Mouse (Mus musculus): Measurements from ENCODE around the gene Ell2. TPM values are rescaled to one million over a fixed set of nuclear protein-coding genes. Genes with fewer than 3 reads are reported as not detected.

Gene Ell2
- polyA plus RNA-seq, 1 experiment from 2014 or later, result 3.8 TPM

DNA sequence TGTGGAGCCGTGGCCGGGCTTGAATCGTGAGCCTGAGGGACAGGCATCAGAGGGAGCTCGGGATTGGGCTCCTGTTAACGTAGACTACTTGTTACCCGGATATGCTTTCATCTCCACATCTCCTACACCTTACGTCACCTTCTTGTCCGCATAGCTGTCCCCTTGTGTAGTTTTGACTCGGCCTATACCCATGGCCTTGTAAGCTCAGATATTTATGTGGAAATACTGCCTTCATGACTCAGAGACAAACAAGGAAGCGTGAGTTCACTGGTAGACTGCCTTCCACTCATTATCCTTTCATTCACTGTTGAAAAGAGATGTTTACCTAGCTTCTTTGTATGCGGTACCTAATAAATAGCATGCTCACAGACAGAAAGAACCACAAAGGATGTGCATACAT is 79.7 kb downstream of the Ell2 start:
- Histone ChIP-seq H3K9ac (ENCODE audit: low read depth, low read length) (no peak overlapping the region), H3K9me3 (ENCODE audit: control insufficient read depth, low read length) (no peaks in the 10 kb centered on the region), H3K4me2 (replicated peaks; ENCODE audit: low read depth, low read length) (no peak overlapping the region), H3K4me3 (ENCODE audit: low read depth, low read length) (no peak overlapping the region), H3K27me3 (ENCODE audit: control insufficient read depth, insufficient read depth, low read length) (no peaks in the 10 kb centered on the region), H3K36me3 (ENCODE audit: control insufficient read depth, insufficient read depth, low read length) (no peaks in the 10 kb centered on the region), H3K4me1 (replicated peaks; ENCODE audit: control insufficient read depth, insufficient read depth, low read length) (no peaks in the 10 kb centered on the region), H3K27ac (ENCODE audit: low read depth, low read length) (no peak overlapping the region)
- 89% methylated on average over 11 of the region's 11 CpGs for WGBS
- ATAC-seq (ENCODE audit: low FRiP score) (no peak), DNase-seq (ENCODE audit: low spot score) (no peak)

DNA sequence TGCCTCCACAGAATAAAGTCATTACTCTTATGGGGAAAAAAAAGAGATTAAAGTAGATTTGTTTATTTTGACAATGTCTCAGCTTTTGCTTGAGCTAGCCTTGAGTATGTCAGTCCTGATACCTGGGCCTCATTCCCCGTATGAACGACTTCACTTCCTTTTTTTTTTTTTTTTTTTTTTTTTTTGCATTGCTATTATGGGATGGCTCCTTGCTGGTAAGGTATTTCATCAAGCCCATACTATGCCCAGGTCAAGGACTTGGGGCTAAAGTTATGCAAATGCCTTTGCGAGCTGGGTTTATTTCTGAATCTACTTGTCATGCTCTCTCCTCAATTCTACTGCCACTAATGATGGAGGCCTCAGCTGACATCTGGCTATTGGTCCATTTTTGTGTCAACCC is 80.8 kb downstream of the Ell2 start:
- no peak overlapping the region for H3K4me2 ChIP-seq (replicated peaks; ENCODE audit: low read depth, low read length)
- H3K27me3 ChIP-seq (ENCODE audit: control insufficient read depth, insufficient read depth, low read length), result no peaks in the 10 kb centered on the region
- H3K9ac ChIP-seq (ENCODE audit: low read depth, low read length), result no peak overlapping the region
- no peaks in the 10 kb centered on the region for H3K4me1 ChIP-seq (replicated peaks; ENCODE audit: control insufficient read depth, insufficient read depth, low read length)
- no peaks in the 10 kb centered on the region for H3K9me3 ChIP-seq (ENCODE audit: control insufficient read depth, low read length)
- DNase-seq (ENCODE audit: low spot score), result no peak
- no peak overlapping the region for H3K27ac ChIP-seq (ENCODE audit: low read depth, low read length)
- 88% methylated on average over 3 of the region's 3 CpGs for WGBS
- H3K36me3 ChIP-seq (ENCODE audit: control insufficient read depth, insufficient read depth, low read length), result no peaks in the 10 kb centered on the region
- no peak for ATAC-seq (ENCODE audit: low FRiP score)
- H3K4me3 ChIP-seq (ENCODE audit: low read depth, low read length), result no peak overlapping the region

DNA sequence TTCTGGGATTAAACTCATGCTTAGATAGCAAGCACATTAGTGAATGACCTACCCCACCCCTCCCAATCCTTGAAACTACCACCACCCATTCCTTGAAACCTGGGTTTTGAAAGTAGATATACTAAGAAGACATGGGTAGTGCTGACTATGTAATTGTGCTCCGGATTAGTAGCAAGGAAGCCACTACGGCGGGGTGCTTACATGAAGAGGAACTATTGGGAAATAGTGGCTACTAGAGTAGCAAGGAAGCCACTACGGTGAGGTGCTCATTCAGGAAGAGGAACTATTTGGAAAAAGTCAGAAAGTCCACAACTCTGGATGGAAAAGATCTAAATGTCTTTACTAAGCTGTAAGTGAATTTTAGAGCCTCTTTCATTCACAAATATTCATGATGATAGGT is 81.6 kb downstream of the Ell2 start:
- Histone ChIP-seq H3K4me1 (replicated peaks; ENCODE audit: control insufficient read depth, insufficient read depth, low read length) (no peaks in the 10 kb centered on the region), H3K4me2 (replicated peaks; ENCODE audit: low read depth, low read length) (no peak overlapping the region), H3K36me3 (ENCODE audit: control insufficient read depth, insufficient read depth, low read length) (no peaks in the 10 kb centered on the region), H3K27me3 (ENCODE audit: control insufficient read depth, insufficient read depth, low read length) (no peaks in the 10 kb centered on the region), H3K9me3 (ENCODE audit: control insufficient read depth, low read length) (no peaks in the 10 kb centered on the region), H3K9ac (ENCODE audit: low read depth, low read length) (no peak overlapping the region), H3K4me3 (ENCODE audit: low read depth, low read length) (no peak overlapping the region), H3K27ac (ENCODE audit: low read depth, low read length) (no peak overlapping the region)
- no peak for DNase-seq (ENCODE audit: low spot score)
- ATAC-seq (ENCODE audit: low FRiP score), result no peak
- 94% methylated on average over 4 of the region's 4 CpGs for WGBS

DNA sequence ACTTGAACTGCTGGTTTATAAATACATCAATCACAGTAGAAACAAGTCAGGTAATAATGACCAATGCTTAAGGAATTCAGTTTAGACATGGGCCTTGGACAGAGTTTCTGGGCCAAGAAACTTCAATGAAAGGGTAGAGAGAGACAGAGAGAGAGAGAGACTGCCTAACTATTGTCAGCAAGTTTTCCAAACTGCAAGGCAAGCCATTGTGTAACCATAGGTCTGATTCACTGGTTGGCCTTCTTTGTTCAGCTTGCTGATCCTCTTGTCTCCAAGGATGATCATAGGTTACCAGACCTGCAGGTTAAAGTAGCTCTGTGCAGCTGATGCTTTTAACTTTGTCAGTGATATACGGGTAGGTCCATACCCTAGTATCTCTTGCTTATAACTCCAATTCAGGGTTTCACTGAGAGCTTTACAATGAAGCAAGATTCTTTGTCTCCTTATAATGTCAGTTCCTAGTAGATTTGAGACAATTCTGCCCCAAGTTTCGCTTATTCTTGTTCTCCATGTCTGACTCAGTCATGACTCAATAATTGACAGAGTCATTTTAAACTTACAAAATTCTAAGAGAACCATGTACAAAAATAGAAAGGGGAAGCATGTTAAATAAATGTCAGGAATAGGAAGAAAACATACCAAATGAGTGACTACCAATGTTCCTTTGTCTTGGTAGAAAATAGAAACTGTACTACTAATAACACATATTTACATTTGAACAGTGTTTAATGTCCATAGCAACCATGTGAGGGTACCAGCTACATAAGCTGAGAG is 82.7 kb downstream of the Ell2 start:
- Histone ChIP-seq H3K4me2 (replicated peaks; ENCODE audit: low read depth, low read length) (no peak overlapping the region), H3K4me3 (ENCODE audit: low read depth, low read length) (no peak overlapping the region), H3K9me3 (ENCODE audit: control insufficient read depth, low read length) (no peaks in the 10 kb centered on the region), H3K4me1 (replicated peaks; ENCODE audit: control insufficient read depth, insufficient read depth, low read length) (no peaks in the 10 kb centered on the region), H3K36me3 (ENCODE audit: control insufficient read depth, insufficient read depth, low read length) (no peaks in the 10 kb centered on the region), H3K27me3 (ENCODE audit: control insufficient read depth, insufficient read depth, low read length) (no peaks in the 10 kb centered on the region), H3K27ac (ENCODE audit: low read depth, low read length) (no peak overlapping the region), H3K9ac (ENCODE audit: low read depth, low read length) (no peak overlapping the region)
- no peak for DNase-seq (ENCODE audit: low spot score)
- 88% methylated on average over 2 of the region's 2 CpGs for WGBS
- ATAC-seq (ENCODE audit: low FRiP score), result no peak

DNA sequence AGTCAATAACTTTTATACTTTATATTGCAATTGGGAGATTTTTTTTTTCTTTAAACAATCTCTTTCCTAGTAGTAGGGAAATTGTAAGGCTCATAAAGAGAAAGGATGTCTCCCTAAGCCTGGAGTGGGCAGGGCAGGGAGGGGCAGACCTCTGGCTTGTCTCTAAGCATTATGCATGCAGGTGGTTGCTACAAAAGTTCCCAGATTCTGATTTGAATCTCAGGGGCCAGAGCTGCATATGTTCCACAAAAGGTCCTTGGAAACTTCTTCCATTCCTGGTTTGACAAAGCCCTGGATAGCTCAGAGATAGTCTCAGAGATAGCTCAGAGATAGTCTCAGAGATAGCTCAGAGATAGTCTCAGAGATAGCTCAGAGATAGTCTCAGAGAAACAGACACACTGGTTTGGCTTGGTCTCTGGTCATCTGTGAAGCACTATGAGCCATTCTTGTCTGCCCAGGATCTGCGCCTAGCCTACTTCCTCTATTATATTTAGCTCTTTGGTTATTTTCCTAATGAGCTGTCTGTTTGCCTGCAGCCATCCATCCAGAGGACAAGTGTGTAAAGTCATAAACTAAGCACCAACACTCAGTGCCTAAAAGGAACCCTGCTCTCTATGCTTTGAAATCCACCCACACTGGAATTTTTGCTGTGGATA is 84.1 kb downstream of the Ell2 start:
- no peak overlapping the region for H3K4me2 ChIP-seq (replicated peaks; ENCODE audit: low read depth, low read length)
- DNase-seq (ENCODE audit: low spot score) (no peak), ATAC-seq (ENCODE audit: low FRiP score) (no peak)
- no peak overlapping the region for H3K9ac ChIP-seq (ENCODE audit: low read depth, low read length)
- no peaks in the 10 kb centered on the region for H3K36me3 ChIP-seq (ENCODE audit: control insufficient read depth, insufficient read depth, low read length)
- H3K27me3 ChIP-seq (ENCODE audit: control insufficient read depth, insufficient read depth, low read length), result no peaks in the 10 kb centered on the region
- H3K27ac ChIP-seq (ENCODE audit: low read depth, low read length), result no peak overlapping the region
- H3K4me3 ChIP-seq (ENCODE audit: low read depth, low read length), result no peak overlapping the region
- H3K4me1 ChIP-seq (replicated peaks; ENCODE audit: control insufficient read depth, insufficient read depth, low read length), result no peaks in the 10 kb centered on the region
- no peaks in the 10 kb centered on the region for H3K9me3 ChIP-seq (ENCODE audit: control insufficient read depth, low read length)
- 82% methylated on average over 1 of the region's 1 CpGs for WGBS

DNA sequence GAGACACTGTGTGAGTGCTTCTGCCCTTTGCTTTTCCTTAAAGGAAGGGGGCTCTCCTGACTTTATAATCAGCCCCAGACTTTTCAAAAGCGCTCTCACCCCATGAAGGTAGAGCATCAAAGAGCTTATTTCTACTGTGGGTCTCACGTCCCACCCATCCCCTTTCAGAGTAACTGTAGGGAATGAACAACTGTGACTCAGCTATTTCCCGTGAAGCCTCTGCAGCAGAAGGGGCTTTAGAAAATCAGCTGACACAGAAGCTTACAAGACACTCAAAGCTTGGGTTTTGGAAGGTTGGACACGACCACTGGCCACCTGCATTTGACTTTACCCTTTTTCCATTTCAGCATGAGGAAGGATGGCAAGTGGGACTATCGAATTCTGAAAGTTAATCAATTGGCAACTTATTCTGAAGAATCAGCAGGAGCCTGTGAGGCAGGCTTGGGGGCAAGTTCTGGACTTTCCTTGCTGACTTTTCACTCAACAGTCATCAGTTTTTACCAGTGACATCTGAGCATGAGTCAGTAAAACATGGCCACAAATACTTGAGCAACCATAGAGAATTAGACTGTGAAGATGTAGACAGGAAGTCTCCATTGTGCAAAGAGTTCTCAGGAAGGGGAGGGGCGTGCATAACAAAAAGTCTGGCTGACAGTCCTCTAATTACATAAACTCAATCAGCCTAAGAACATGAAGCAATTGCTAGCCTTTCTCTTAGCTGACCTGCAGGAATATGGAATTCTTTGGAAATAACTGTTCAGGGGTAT is 87.5 kb downstream of the Ell2 start:
- H3K9ac ChIP-seq (ENCODE audit: low read depth, low read length), result no peak overlapping the region
- H3K27ac ChIP-seq (ENCODE audit: low read depth, low read length), result no peak overlapping the region
- no peaks in the 10 kb centered on the region for H3K27me3 ChIP-seq (ENCODE audit: control insufficient read depth, insufficient read depth, low read length)
- WGBS, result 62% methylated on average over 6 of the region's 6 CpGs
- ATAC-seq (ENCODE audit: low FRiP score), result no peak
- H3K9me3 ChIP-seq (ENCODE audit: control insufficient read depth, low read length), result no peaks in the 10 kb centered on the region
- no peak for DNase-seq (ENCODE audit: low spot score)
- H3K4me1 ChIP-seq (replicated peaks; ENCODE audit: control insufficient read depth, insufficient read depth, low read length), result no peaks in the 10 kb centered on the region
- no peak overlapping the region for H3K4me2 ChIP-seq (replicated peaks; ENCODE audit: low read depth, low read length)
- no peaks in the 10 kb centered on the region for H3K36me3 ChIP-seq (ENCODE audit: control insufficient read depth, insufficient read depth, low read length)
- H3K4me3 ChIP-seq (ENCODE audit: low read depth, low read length), result no peak overlapping the region

DNA sequence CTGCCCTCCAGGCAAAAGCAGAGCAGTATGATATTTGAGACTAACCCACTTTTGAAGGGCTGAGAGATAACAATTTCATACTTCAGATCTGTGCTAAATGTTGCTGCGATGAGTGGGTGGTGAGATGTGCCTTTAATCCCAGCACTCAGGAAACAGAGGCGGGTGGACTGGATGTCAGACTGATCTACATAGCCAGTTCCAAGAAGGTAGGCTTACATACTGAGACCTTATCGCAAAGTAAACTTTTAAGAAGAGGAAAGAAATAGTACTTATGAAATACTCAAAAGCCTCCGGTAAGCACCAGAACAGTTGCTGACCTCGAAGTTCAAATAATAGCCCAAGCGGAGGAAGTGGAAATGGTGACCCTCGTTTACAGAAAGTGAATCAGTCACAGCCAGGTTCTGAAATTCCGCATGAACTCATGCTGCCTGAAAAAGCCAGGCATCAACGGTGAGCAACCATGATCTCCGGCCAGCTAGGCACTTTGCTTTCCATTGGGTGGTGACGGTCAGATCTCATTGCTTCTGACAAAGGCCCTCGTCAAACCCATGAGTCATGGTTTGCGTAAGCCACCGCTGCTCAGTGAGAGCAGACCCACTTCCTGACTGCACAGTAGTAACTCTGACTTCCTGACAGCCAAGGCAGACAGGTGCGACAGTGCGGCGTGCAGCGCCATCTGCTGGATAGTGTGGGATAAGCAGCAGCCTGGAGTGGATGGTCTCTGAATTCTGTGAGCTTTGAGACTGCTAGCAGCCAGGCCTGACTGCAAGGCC is 91.0 kb downstream of the Ell2 start:
- Histone ChIP-seq H3K36me3 (ENCODE audit: control insufficient read depth, insufficient read depth, low read length) (no peaks in the 10 kb centered on the region), H3K9ac (ENCODE audit: low read depth, low read length) (no peak overlapping the region), H3K9me3 (ENCODE audit: control insufficient read depth, low read length) (no peaks in the 10 kb centered on the region), H3K27me3 (ENCODE audit: control insufficient read depth, insufficient read depth, low read length) (no peaks in the 10 kb centered on the region), H3K4me1 (replicated peaks; ENCODE audit: control insufficient read depth, insufficient read depth, low read length) (no peaks in the 10 kb centered on the region), H3K27ac (ENCODE audit: low read depth, low read length) (no peak overlapping the region), H3K4me2 (replicated peaks; ENCODE audit: low read depth, low read length) (peak overlapping the region; percentile 17; the same call in 1 of the 2 replicates), H3K4me3 (ENCODE audit: low read depth, low read length) (no peak overlapping the region)
- peak; percentile 95 for ATAC-seq (ENCODE audit: low FRiP score)
- peak; percentile 91 for DNase-seq (ENCODE audit: low spot score)
- WGBS, result 36% methylated on average over 18 of the region's 18 CpGs

DNA sequence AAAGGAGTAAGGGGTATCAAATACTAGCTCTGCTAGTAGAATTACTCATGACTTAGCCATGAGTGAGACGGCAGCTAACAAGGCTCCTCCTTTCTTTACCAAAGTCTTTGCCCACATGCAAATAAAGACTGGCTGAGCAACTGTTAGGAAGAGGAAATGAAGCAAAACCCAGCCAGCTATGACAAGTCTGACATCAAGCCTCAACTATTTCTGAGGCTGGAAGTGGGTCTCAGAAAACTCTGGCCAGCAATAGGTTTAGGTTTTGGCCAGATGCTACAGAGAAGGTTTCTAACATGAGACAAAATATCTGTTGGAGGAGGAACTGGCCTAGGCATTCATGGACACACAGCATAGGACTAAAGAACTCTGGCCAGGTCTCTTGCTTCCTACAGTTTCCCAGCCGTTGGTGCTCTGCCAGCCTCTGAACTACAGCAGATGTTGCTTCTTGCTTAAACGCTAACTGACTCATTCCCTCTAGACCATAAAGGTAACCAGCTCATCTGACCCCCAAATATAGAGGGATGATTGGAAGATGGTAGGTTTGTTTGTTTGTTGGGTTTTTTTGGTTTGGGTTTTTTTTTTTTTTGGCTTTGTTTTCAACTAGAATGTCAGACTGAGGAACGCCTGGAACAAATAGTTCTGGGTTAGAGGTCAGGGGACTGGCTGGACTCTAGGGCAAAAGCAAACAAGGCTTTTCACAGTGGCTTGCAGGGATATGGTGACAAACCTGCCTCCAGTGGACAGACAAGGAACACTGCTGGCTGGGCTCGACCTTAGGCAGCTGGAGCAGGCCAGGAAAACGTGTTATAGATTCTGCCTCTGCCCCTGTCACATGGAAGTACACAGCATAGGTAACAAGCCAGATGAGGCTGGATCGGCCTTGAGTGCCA is 92.1 kb downstream of the Ell2 start:
- Histone ChIP-seq H3K9ac (ENCODE audit: low read depth, low read length) (no peak overlapping the region), H3K27me3 (ENCODE audit: control insufficient read depth, insufficient read depth, low read length) (no peaks in the 10 kb centered on the region), H3K4me1 (replicated peaks; ENCODE audit: control insufficient read depth, insufficient read depth, low read length) (no peaks in the 10 kb centered on the region), H3K27ac (ENCODE audit: low read depth, low read length) (no peak overlapping the region), H3K36me3 (ENCODE audit: control insufficient read depth, insufficient read depth, low read length) (no peaks in the 10 kb centered on the region), H3K9me3 (ENCODE audit: control insufficient read depth, low read length) (no peaks in the 10 kb centered on the region), H3K4me2 (replicated peaks; ENCODE audit: low read depth, low read length) (no peak overlapping the region), H3K4me3 (ENCODE audit: low read depth, low read length) (no peak overlapping the region)
- no peak for ATAC-seq (ENCODE audit: low FRiP score)
- 74% methylated on average over 7 of the region's 7 CpGs for WGBS
- peak; percentile 8 for DNase-seq (ENCODE audit: low spot score)

All from hindbrain, embryonic 11.5 days (tissue).